Mouse (Mus musculus): Measurements from ENCODE around the gene Olfr1205. TPM values are rescaled to one million over a fixed set of nuclear protein-coding genes. Genes with fewer than 3 reads are reported as not detected.

Olfr1205 gene
- under 1 TPM in 1 of 2 experiments, not detected in 1; 0.12 TPM for polyA plus RNA-seq (2017; shearing (Covaris generic))

DNA sequence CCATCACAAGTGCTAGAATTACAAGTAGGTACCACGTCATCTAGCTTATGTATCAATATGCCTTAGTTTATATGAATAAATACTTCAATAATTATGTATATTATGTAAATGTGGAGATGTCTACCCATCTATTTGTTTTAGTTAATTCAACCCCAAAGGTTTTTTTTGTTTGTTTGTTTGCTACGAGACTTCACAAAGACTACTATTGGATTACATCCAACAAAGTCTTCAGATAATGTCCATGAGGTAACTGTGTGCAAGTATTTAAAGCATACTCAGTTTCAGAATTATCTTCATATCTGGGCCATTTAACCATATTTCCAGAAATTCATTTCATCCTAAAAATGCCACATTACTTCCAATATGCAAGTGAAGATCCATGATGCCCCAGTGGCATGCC is at the start of gene Olfr1205:
Gene Olfr1205 (plus strand): TSS at position 301 of the 400 bp plus-strand sequence.

DNA sequence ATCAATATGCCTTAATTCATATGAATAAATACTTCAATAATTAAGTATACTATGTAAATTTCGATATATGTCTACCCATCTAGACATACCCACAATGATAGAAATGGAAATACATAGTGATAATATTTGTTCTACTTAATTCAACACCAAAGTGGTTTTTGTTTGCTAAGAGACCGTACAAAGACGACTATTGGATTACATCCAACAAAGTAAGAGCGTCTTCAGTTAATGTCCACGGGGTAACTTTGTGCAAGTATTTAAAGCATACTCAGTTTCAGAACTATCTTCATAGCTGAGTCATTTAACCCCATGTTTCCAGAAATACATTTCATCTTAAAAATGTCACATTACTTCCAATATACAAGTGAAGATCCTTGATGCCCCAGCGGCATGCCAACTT is 36.8 kb upstream of the Olfr1205 start, which contains the start of gene Olfr1201:
Gene Olfr1201 (plus strand): TSS at position 301 of the 400 bp plus-strand sequence.

DNA sequence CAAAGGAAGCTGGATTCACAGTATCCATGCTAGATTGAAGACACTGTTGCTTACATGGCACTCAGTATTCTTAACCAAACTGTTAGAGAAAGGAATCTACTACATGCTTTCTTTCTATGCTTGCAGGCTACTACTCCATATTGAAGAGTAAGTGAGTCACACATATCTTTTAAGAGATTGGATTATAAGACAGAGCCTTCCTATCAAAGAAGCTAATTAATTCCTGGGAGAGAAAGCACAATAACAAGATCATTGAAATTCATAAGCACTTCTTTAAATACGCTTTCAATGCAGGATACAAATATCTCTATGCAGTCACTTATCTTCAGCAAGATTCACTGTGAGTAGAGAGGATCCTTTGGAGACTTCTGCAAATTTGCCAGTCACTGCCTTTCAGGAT is 15.3 kb upstream of the Olfr1205 start, which contains the start of gene Olfr1202:
Gene Olfr1202 (plus strand): TSS at position 301 of the 400 bp plus-strand sequence.

DNA sequence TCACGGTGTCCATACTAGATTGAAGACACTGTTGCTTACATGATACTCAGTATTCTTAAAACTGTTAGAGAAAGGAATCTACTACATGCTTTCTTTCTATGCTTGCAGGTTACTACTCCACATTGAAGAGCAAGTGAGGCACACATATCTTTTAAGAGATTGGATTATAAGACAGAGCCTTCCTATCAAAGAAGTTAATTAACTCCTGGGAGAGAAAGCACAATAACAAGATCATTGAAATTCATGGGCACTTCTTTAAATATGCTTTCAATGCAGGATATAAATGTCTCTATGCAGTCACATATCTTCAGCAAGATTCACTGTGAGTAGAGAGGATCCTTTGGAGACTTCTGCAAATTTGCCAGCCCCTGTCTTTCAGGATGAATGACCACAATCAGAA is 19.5 kb downstream of the Olfr1205 start, which contains the start of gene Olfr1204:
Gene Olfr1204 (plus strand): TSS at position 301 of the 400 bp plus-strand sequence.

DNA sequence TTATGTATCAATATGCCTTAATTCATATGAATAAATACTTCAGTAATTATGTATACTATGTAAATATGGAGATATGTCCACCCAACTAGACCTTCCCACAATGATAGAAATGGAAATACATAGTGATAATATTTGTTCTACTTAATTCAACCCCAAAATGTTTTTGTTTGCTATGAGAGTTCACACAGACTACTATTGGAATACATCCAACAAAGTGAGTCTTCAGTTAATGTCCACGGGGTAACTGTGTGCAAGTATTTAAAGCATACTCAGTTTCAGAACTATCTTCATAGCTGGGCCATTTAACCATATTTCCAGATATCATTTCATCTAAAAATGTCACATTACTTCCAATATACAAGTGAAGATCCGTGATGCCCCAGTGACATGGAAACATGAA is 33.4 kb downstream of the Olfr1205 start, which contains the start of gene Olfr1206:
Gene Olfr1206 (plus strand): TSS at position 301 of the 400 bp plus-strand sequence.

Other genes with a start within 250 kb of the Olfr1205 start
- not detected for gene Olfr1189, start 243.3 kb upstream of the Olfr1205 start, polyA plus RNA-seq (2017; shearing (Covaris generic))
- gene Olfr1191-ps1, start 189.2 kb upstream of the Olfr1205 start, polyA plus RNA-seq (2017; shearing (Covaris generic)), result under 1 TPM in 1 of 2 experiments, not detected in 1; 0.19 TPM
- gene Olfr1192-ps1, start 181.2 kb upstream of the Olfr1205 start, polyA plus RNA-seq (2017; shearing (Covaris generic)), result under 1 TPM in 1 of 2 experiments, not detected in 1; 0.04 TPM
- gene Olfr1193, start 154.1 kb upstream of the Olfr1205 start, polyA plus RNA-seq (2017; shearing (Covaris generic)), result under 1 TPM in 1 of 2 experiments, not detected in 1; 0.07 TPM
- gene Olfr1195, start 140.6 kb upstream of the Olfr1205 start, polyA plus RNA-seq (2017; shearing (Covaris generic)), result under 1 TPM; 0.14 to 0.20 TPM
- gene Olfr1196, start 125.1 kb upstream of the Olfr1205 start, polyA plus RNA-seq (2017; shearing (Covaris generic)), result not detected
- not detected for gene Olfr1197, start 97.4 kb upstream of the Olfr1205 start, polyA plus RNA-seq (2017; shearing (Covaris generic))
- gene Olfr1198, start 78.4 kb upstream of the Olfr1205 start, polyA plus RNA-seq (2017; shearing (Covaris generic)), result not detected
- not detected for gene Olfr1199, start 69.3 kb upstream of the Olfr1205 start, polyA plus RNA-seq (2017; shearing (Covaris generic))
- under 1 TPM in 1 of 2 experiments, not detected in 1; 0.09 TPM for gene Olfr1200, start 59.2 kb upstream of the Olfr1205 start, polyA plus RNA-seq (2017; shearing (Covaris generic))
- not detected for gene Olfr1201, start 36.7 kb upstream of the Olfr1205 start, polyA plus RNA-seq (2017; shearing (Covaris generic))
- not detected for gene Olfr1202, start 15.2 kb upstream of the Olfr1205 start, polyA plus RNA-seq (2017; shearing (Covaris generic))
- not detected for gene Olfr1204, start 19.6 kb downstream of the Olfr1205 start, polyA plus RNA-seq (2017; shearing (Covaris generic))
- gene Olfr1206, start 33.5 kb downstream of the Olfr1205 start, polyA plus RNA-seq (2017; shearing (Covaris generic)), result under 1 TPM in 1 of 2 experiments, not detected in 1; 0.50 TPM
- gene Olfr1208, start 72.6 kb downstream of the Olfr1205 start, polyA plus RNA-seq (2017; shearing (Covaris generic)), result under 1 TPM in 1 of 2 experiments, not detected in 1; 0.28 TPM
- gene Olfr1209, start 85.4 kb downstream of the Olfr1205 start, polyA plus RNA-seq (2017; shearing (Covaris generic)), result under 1 TPM in 1 of 2 experiments, not detected in 1; 0.05 TPM
- not detected for gene Olfr1211, start 108.4 kb downstream of the Olfr1205 start, polyA plus RNA-seq (2017; shearing (Covaris generic))
- not detected for gene Olfr1212, start 124.2 kb downstream of the Olfr1205 start, polyA plus RNA-seq (2017; shearing (Covaris generic))
- not detected for gene Gm13762, start 150.5 kb downstream of the Olfr1205 start, polyA plus RNA-seq (2017; shearing (Covaris generic))
- not detected for gene Olfr1214, start 162.9 kb downstream of the Olfr1205 start, polyA plus RNA-seq (2017; shearing (Covaris generic))
- under 1 TPM in 1 of 2 experiments, not detected in 1; 0.23 TPM for gene Olfr1215, start 177.2 kb downstream of the Olfr1205 start, polyA plus RNA-seq (2017; shearing (Covaris generic))
- gene Olfr1216, start 188.6 kb downstream of the Olfr1205 start, polyA plus RNA-seq (2017; shearing (Covaris generic)), result not detected
- under 1 TPM in 1 of 2 experiments, not detected in 1; 0.19 TPM for gene Olfr1217, start 202.3 kb downstream of the Olfr1205 start, polyA plus RNA-seq (2017; shearing (Covaris generic))
- not detected for gene Olfr1218, start 231.4 kb downstream of the Olfr1205 start, polyA plus RNA-seq (2017; shearing (Covaris generic))

Measured in activated CD4-positive, CD25-positive, alpha-beta regulatory T cell (primary cell).